Mouse (Mus musculus) E14TG2a.4 (cell line): ENCODE measurements at regions not wholly inside any gene's neighbourhood (a gene's known extent, or its start where the extent isn't known, plus 50 kb on each side); places are given as distances from the start of the nearest gene placed in this dataset.

Experiments used
- CTCF ChIP-seq: conservative IDR thresholded peaks from 2 replicates; pipeline ENCODE4 v1.5.1; 2014; ENCODE audit warnings: low read length
- NANOG ChIP-seq: IDR thresholded peaks from 2 replicates; pipeline ENCODE4 v1.6.1; 2014; ENCODE audit warnings: borderline replicate concordance, low read length, mixed read lengths
- POU5F1 ChIP-seq: IDR thresholded peaks from 2 replicates; pipeline ENCODE4 v1.6.1; 2014; ENCODE audit warnings: low read length, borderline replicate concordance

DNA sequence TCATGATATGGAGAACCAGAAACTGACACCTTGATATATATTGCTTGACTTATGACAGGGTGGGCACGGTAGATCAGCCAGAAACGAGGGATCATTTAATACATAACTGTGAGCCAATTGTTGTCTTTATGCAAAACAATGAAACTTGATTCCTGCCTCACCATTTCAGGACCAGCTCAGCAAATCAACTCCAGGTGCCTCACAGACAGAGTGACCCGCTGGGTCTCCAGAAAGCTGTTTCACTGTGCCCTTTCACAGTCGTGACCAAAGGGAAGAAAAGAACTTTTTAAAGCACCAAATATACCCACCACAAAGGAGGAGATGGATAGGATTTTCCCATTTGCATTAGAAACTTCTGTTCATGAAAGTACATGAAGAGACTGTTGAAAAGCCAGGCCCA lies 443.0 kb upstream of the Mki67 start:
- TF ChIP-seq CTCF (no peak), POU5F1 (no peak), NANOG (no peak)
